Mouse (Mus musculus) heart, postnatal 36 days (tissue): Measurements from ENCODE around the gene Kpnb1. TPM values are rescaled to one million over a fixed set of nuclear protein-coding genes. Genes with fewer than 3 reads are reported as not detected.
"Not testable (repeated sequence)": the region's sequence is repeated elsewhere in the genome, so short reads cannot be mapped to it uniquely, and the experiment has no call there.

ENCODE experiments used
- DNase-seq, 2 experiments: peaks; one replicate each; pipeline ENCODE4 v3.0.0; 2021 to 2022
- intact Hi-C: fragments of 180-260 bp; cut with DNase I; formaldehyde crosslinking; loops from one replicate; pipeline ENCODE4 v1.15.1; 2025
- total RNA-seq, 2 experiments: library from RNA; stranded (reverse); gene quantifications; 2 replicates each; pipeline ENCODE4 v1.2.3; 2021

Kpnb1 gene
- total RNA-seq, result 10 to 100 TPM; 83.7 to 85.7 TPM

- peak; percentile 96 to 97 for DNase-seq
- intact Hi-C loops, result loop anchor here (2.0 kb wide), 1 partner anchor 37 kb away; the partner anchor contains the start of gene Tbkbp1
These were observed at the start of gene Kpnb1 for GRCm38 (mm10) chr11:97187764-97188642. TSS of gene Kpnb1 (minus strand) at chr11:97187881.

GRCm38 (mm10) chr11:97232436-97232835 lies 44.8 kb upstream of the Kpnb1 start:
- peak; percentile 31 to 32 for DNase-seq
- intact Hi-C loops, result no loop called here

- intact Hi-C loops, result no loop called here
- no peak for DNase-seq
These were observed 41.7 kb upstream of the Kpnb1 start for GRCm38 (mm10) chr11:97229396-97229795.

GRCm38 (mm10) chr11:97228985-97229384 lies 41.3 kb upstream of the Kpnb1 start:
- DNase-seq, result no peak
- intact Hi-C loops, result no loop called here

GRCm38 (mm10) chr11:97226131-97226530 lies 38.5 kb upstream of the Kpnb1 start:
- DNase-seq, result no peak
- intact Hi-C loops, result no loop called here

- DNase-seq, result no peak
- intact Hi-C loops, result no loop called here
These were observed 35.8 kb upstream of the Kpnb1 start for GRCm38 (mm10) chr11:97223485-97223884.

- intact Hi-C loops, result no loop called here
- no peak for DNase-seq
These were observed 33.9 kb upstream of the Kpnb1 start for GRCm38 (mm10) chr11:97221611-97222010.

- no peak for DNase-seq
- intact Hi-C loops, result no loop called here
These were observed 32.5 kb upstream of the Kpnb1 start for GRCm38 (mm10) chr11:97220211-97220610.

- intact Hi-C loops, result no loop called here
These were observed 26.7 kb upstream of the Kpnb1 start for GRCm38 (mm10) chr11:97214411-97214810.

GRCm38 (mm10) chr11:97210728-97211400 lies 23.2 kb upstream of the Kpnb1 start:
- DNase-seq, result no peak
- intact Hi-C loops, result no loop called here

More at GRCm38 (mm10) chr11:97214411-97214810, 26.7 kb upstream of the Kpnb1 start:
- DNase-seq, result no peak

GRCm38 (mm10) chr11:97207011-97207422 lies 19.3 kb upstream of the Kpnb1 start:
- no peak for DNase-seq
- intact Hi-C loops, result no loop called here

- intact Hi-C loops, result loop anchor here (2.0 kb wide), 1 partner anchor 129 kb away; no protein-coding TSS in a partner anchor
- DNase-seq, result no peak
These were observed 11.8 kb upstream of the Kpnb1 start for GRCm38 (mm10) chr11:97199519-97199918.

- intact Hi-C loops, result loop anchor here (2.0 kb wide), 1 partner anchor 130 kb away; no protein-coding TSS in a partner anchor
- peak; percentile 53 to 73 for DNase-seq
These were observed 10.9 kb upstream of the Kpnb1 start for GRCm38 (mm10) chr11:97198601-97199000.

- DNase-seq, result no peak
- intact Hi-C loops, result no loop called here
These were observed 9.3 kb upstream of the Kpnb1 start for GRCm38 (mm10) chr11:97197021-97197420.

- no peak for DNase-seq
- intact Hi-C loops, result no loop called here
These were observed 8.9 kb upstream of the Kpnb1 start for GRCm38 (mm10) chr11:97196541-97196940.

- intact Hi-C loops, result no loop called here
- DNase-seq, result no peak
These were observed 4.9 kb upstream of the Kpnb1 start for GRCm38 (mm10) chr11:97192621-97192951.

GRCm38 (mm10) chr11:97191915-97192620 lies 4.4 kb upstream of the Kpnb1 start:
- intact Hi-C loops, result no loop called here
- DNase-seq, result no peak

GRCm38 (mm10) chr11:97190992-97191391 lies 3.3 kb upstream of the Kpnb1 start:
- no peak for DNase-seq
- intact Hi-C loops, result no loop called here

- intact Hi-C loops, result not testable (repeated sequence)
These were observed 2.0 kb upstream of the Kpnb1 start for GRCm38 (mm10) chr11:97189645-97190044.

GRCm38 (mm10) chr11:97189231-97189630 lies 1.6 kb upstream of the Kpnb1 start:
- no peak for DNase-seq
- intact Hi-C loops, result no loop called here

More at GRCm38 (mm10) chr11:97189645-97190044, 2.0 kb upstream of the Kpnb1 start:
- DNase-seq, result not testable (repeated sequence)

GRCm38 (mm10) chr11:97188643-97188955 lies 918 bp upstream of the Kpnb1 start:
- no peak for DNase-seq
- intact Hi-C loops, result no loop called here
